Mouse (Mus musculus) urinary bladder, postnatal 36 days (tissue): ENCODE data around the gene Vipr2.

Experiments used
- DNase-seq, 2 experiments: peaks; one replicate each; pipeline ENCODE4 v3.0.0; 2022; ENCODE audit warnings: low spot score in 2 of 2, mixed read lengths in 1 of 2

Gene Vipr2

DNA sequence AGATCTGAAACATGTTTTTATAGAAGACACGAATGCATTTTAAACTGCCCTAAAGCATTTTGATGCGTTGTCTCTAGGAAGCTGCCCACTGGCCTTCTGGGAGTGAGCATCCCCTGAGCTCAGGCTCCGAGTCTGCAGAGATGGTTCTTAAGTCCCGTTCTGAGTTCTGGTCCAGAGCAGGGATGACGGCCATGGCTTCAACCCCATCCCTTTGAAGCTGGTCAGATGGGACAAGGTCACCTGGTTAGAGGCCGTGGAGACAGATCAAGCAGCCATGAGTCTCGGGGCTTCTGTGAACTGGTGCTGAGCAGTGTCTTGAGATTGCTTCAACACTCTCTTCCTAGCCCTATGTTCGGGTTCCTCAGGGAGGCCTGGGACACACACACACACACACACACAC is 19.6 kb downstream of the Vipr2 start:
- no peak for DNase-seq

DNA sequence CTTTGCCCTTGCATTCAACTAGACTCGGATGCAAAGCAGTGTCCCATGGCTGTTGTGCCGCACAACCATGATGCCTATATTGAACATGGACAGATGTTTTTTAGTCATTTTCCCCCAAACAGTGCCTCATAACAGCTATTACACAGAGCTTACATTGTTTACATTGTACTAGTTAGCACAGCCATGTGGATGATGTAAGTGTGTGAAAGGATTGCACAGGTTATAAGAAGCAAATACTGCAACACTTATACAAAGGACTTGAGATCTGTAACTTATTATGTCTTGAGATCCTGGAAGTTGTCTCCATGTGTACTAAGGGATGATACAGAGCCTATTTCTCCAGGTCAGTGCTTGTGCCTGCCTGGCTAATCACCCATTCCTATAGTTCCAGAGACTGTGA is 24.4 kb downstream of the Vipr2 start:
- no peak for DNase-seq

GRCm38 (mm10) chr12:116109451-116110353 is 32.2 kb downstream of the Vipr2 start:
- no peak for DNase-seq

- DNase-seq, result no peak
Observed at GRCm38 (mm10) chr12:116111007-116111694, 33.6 kb downstream of the Vipr2 start.

- no peak for DNase-seq
Observed at GRCm38 (mm10) chr12:116115781-116116180, 38.3 kb downstream of the Vipr2 start.

DNA sequence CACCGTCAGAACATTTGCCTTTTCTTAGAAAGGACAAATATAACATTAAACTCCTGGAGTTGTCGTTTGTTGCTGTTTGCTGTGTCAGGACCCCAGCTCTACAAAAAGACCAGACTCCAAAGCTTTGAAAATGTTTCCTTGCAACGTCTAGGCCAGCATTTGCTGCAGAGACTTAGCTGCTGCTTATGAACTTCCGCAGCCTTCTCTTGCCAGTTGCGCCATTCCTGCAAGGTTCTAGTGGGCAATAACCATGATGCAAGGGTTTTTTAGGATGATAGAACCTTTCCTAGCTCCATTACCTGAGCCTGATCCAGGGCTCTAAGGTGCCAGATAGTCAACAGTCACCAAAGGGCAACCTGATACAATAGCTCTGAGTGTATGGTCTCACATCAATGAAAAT is 38.9 kb downstream of the Vipr2 start:
- DNase-seq, result no peak

- no peak for DNase-seq
Observed at GRCm38 (mm10) chr12:116117352-116117929, 39.9 kb downstream of the Vipr2 start.

GRCm38 (mm10) chr12:116119001-116119400 is 41.5 kb downstream of the Vipr2 start:
- DNase-seq, result no peak

DNA sequence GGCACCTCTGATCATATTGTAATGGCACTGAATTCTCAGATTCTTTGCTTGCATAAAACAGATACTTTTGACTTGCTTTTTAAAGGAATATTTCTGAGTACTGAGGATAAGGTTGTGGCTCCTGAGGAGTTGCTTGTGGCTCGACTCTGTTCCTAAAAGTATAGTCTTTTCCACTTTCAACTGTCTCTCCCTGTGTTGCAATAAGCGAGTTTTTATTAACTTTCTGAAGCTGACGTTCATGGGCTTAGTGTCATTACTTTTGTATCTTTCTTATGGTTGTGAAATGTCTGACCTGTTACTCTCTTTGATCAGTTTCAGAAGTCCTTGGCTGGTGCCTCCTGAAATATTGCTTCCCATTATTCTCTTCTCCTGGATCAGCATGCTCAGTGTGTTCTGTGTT is 46.3 kb downstream of the Vipr2 start:
- DNase-seq, result no peak

GRCm38 (mm10) chr12:116130936-116131335 is 53.4 kb downstream of the Vipr2 start:
- DNase-seq, result no peak

GRCm38 (mm10) chr12:116132909-116133308 is 55.4 kb downstream of the Vipr2 start:
- DNase-seq, result no peak

- no peak for DNase-seq
Observed at GRCm38 (mm10) chr12:116135906-116136305, 58.4 kb downstream of the Vipr2 start.

GRCm38 (mm10) chr12:116138322-116139205 is 61.0 kb downstream of the Vipr2 start:
- no peak for DNase-seq

DNA sequence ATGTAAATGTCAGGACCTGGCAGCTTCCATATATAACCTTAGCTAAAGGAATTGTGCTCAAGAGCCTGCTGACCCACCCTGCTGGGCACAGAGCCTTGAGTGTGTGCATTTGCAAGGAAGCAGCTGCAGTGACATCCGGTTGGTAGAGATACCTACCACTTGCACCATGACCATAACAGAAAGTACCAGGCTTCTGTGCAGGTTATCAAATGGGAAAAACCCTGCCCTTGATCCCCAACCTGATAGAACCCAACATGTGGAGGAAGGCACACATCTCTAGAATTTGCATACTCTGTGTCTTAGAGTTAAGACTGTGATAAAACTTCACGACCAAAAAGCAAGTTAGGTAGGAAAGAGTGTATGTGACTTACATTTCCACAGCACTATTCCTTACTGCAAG is 63.1 kb downstream of the Vipr2 start:
- DNase-seq, result no peak

DNA sequence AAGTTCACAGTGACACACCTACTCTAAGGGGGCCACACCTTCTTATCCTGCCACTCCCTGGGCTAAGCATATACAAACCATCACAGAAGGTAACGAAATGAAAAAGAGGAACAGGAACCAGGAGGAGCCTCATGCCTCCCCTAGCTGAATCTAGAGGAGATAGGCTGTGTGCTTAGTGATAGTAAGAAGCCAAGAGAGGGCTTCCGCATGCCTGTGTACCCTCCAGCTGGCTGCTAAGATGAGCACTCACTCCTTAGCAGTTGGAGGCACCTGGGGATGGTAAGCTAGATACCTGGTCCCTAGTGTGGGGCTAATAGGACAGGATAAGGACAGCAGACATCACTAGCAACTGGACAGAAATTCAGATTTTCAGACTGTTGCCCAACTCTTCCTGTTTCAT is 64.3 kb downstream of the Vipr2 start:
- no peak for DNase-seq

GRCm38 (mm10) chr12:116142464-116142863 is 64.9 kb downstream of the Vipr2 start:
- no peak for DNase-seq

- DNase-seq, result no peak
Observed at GRCm38 (mm10) chr12:116145246-116145645, 67.7 kb downstream of the Vipr2 start.

DNA sequence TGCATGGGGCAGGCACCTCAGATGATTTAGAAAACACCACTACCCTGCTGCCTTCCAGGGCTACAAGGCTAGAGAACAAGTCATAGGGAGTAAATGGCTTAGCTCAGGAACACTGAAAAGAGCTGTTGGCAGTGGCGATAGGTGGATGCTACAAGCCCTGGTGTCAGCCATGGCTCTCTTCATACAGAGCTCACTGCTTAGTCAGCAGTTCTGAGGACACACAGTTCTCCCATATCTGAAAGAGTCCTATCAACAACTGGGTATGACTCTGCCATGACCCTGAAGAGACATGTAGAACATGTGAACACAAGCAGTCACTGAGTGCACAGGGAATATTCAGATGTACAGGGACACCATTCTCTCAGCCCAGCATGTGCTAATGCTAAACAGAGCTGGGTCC is 68.2 kb downstream of the Vipr2 start:
- DNase-seq, result no peak

- no peak for DNase-seq
Observed at GRCm38 (mm10) chr12:116146996-116147634, 69.6 kb downstream of the Vipr2 start.

- DNase-seq, result no peak
Observed at GRCm38 (mm10) chr12:116152866-116153428, 75.4 kb downstream of the Vipr2 start.
